Mouse (Mus musculus): Measurements from ENCODE around the gene Tnfrsf8. TPM values are rescaled to one million over a fixed set of nuclear protein-coding genes. Genes with fewer than 3 reads are reported as not detected.

Gene Tnfrsf8
- polyA plus RNA-seq (2017; shearing (Covaris generic)): not detected

DNA sequence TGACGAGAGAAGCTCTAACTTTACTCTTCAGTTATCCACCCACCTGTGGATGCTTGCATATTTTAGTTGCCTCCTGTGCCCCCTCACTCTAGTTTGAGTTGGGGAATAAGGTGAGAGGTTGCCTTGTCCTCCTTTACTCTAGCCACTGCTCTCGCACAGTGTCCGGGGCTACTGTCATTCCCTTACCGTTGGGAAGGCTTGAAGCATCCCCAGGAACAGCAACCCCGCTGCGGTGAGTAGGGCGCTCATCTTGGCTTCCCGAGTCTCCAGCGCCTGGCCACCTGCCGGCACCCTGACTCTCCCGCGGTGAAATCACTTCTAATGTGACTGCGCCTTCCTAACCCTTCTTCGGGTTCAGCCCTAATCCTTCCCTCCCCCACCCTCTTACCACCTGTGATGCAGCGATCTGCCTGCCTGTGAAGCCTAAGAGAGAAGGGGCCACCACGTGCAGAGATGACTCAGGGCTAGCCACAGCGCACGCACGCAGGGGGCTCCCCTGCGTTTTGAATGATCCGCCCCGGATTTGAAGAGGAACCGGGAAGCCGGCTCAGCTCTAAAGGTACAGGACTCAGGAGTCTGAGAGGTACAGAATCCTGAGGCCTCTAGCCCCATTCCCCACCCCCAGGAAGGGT is at the start of gene Tnfrsf8:
Gene Tnfrsf8, minus strand, starts transcription at position 329 of the 632 bp plus-strand sequence.

DNA sequence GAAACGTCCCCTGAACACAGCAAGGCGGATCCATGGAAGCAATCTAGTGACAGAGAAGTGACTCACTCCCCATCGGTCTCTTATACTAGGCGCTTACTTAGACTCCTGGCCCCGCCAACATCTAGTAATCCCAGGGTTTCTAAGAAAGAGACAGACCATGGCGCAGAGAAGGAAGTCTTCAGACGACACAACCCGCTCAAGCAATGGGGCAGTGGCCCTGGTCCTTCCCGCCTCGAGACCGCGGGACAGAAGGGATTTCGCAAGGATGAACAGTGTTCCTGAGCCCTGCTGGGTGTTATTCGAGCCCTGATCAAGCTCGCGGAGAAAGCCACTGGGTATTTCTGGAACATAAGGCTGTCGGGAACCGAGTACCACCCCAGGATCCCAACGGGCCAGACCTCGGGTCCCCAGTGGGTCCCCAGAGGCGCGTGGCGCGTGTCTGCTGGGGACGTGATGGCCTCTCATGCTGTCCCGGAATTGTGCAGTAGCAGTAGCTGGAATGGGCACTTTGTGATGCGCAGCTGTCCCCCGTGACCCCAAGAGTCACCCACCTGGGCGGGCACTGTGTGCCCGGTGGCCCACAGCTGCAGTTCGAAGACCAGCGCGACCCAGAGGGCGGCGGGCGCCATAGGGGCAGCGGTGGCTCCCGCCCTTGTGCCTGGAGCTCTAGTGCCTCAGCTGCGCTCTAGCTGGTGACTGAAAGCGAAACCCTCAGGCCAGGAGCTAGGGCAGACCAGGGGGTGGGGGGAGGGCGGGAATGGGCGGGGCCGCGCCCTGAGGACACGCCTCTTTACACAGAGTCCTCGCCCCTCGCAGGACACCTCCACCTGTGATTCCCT is 68.6 kb downstream of the Tnfrsf8 start, which contains the start of gene Tnfrsf1b:
Gene Tnfrsf1b, minus strand, starts transcription at position 698 of the 839 bp plus-strand sequence.

Other genes with a start within 250 kb of the Tnfrsf8 start
- 6.3 TPM for gene Vps13d, start 120.2 kb downstream of the Tnfrsf8 start, polyA plus RNA-seq (2017; shearing (Covaris generic))
- 163 TPM for gene Tnfrsf1b, start 68.3 kb downstream of the Tnfrsf8 start, polyA plus RNA-seq (2017; shearing (Covaris generic))
- not detected for gene Zfp990, start 195.6 kb upstream of the Tnfrsf8 start, polyA plus RNA-seq (2017; shearing (Covaris generic))

Data from naive thymus-derived CD4-positive, alpha-beta T cell, adult 5 months (primary cell).